Mouse (Mus musculus) spleen, adult 2 months (tissue): ENCODE data around the gene Dnal4.

Source experiments
- CTCF ChIP-seq: fragments of 200-500 bp; IDR thresholded peaks from 2 replicates; pipeline ENCODE4 v1.5.1; 2011; ENCODE audit warnings: mild to moderate bottlenecking, inconsistent platforms; ENCODE audit not compliant: insufficient read depth, insufficient read length, insufficient replicate concordance; ENCODE audit errors: extremely low read depth
- POLR2A ChIP-seq: fragments of 200-500 bp; IDR thresholded peaks from 2 replicates; pipeline ENCODE4 v1.6.1; 2011; ENCODE audit warnings: low read depth, low read length, inconsistent platforms

GRCm38 (mm10) chr15:79813666-79814258 lies 36.1 kb upstream of the Dnal4 start:
- TF ChIP-seq POLR2A (no peak), CTCF (no peak)
